ENCODE assay signal across 15 mouse cellular contexts in the genomic region with DNA sequence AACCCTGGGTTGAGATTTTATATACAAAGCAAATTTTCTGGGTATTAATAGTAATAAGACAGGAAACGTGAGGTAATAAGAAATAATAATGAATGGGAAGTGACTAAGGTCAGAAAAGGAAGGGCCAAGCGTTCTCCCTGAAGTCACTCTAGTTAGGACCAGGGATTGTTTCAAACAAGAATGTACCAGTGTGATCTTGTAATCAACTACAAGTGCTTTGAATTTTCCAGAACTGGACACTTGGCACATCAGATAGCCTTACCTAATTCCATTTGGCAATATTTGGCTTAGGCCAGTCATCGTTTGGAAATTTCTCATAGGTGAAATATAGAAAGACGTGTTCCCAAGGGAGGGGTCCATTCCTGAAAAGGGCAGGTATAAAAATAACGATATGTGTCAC.
DNase-seq lines count a peak whose midpoint lies in the region; ATAC-seq and TF ChIP-seq lines count a peak whose summit lies in the region.
"Had no signal": no experiment of that assay in that cellular context is flagged by ENCODE, and none has a peak within 500 bp of the region (broad histone marks: within the 10 kb centered on the region; RNA-seq: fewer than 3 reads in every experiment).

No protein-coding gene starts in this region.

- intact Hi-C loops in heart, postnatal 25 days (cut with DNase I) = loop anchor here (5.0 to 10.0 kb wide), 2 partner anchors 86 to 259 kb away; no protein-coding TSS in a partner anchor

- no peaks in the 10 kb centered on the region for H3K79me2 ChIP-seq in MEL (ENCODE audit: control insufficient read depth, insufficient read depth, low read length, poor library complexity)

- H3K27me3 ChIP-seq in heart, postnatal 0 days (ENCODE audit: control insufficient read depth, insufficient read depth, low read length) = no peaks in the 10 kb centered on the region
- no peaks in the 10 kb centered on the region for H3K27me3 ChIP-seq in liver, embryonic 14.5 days (ENCODE audit: control insufficient read depth, insufficient read depth, low read length)
- no peaks in the 10 kb centered on the region for H3K27me3 ChIP-seq in liver, embryonic 12.5 days (replicated peaks)
- no peaks in the 10 kb centered on the region for H3K27me3 ChIP-seq in MEL (ENCODE audit: control insufficient read depth in 1 of 2, insufficient read depth in 2 of 2, low read length in 2 of 2)
- H3K27me3 ChIP-seq in kidney, adult 2 months (replicated peaks; ENCODE audit: control insufficient read depth, insufficient read depth, low read length) = no peaks in the 10 kb centered on the region
- H3K27me3 ChIP-seq: embryonic facial prominence, embryonic 13.5 days; forebrain, embryonic 13.5 days; hindbrain, embryonic 13.5 days had no signal

- no peaks in the 10 kb centered on the region for H3K36me3 ChIP-seq in heart, postnatal 0 days (replicated peaks; ENCODE audit: control insufficient read depth, insufficient read depth, low read length)
- no peaks in the 10 kb centered on the region for H3K36me3 ChIP-seq in liver, embryonic 14.5 days (replicated peaks; ENCODE audit: control insufficient read depth, insufficient read depth, low read depth)
- no peaks in the 10 kb centered on the region for H3K36me3 ChIP-seq in liver, embryonic 12.5 days
- H3K36me3 ChIP-seq in MEL (ENCODE audit: control insufficient read depth in 1 of 2, insufficient read depth in 2 of 2, low read length in 2 of 2) = peaks cover 0 to 46% of the 10 kb centered on the region in 2 experiments; a peak in 2 of 4 replicates
- no peaks in the 10 kb centered on the region for H3K36me3 ChIP-seq in kidney, adult 2 months (ENCODE audit: control insufficient read depth, insufficient read depth, low read length)
- H3K36me3 ChIP-seq: embryonic facial prominence, embryonic 13.5 days; heart, embryonic 10.5 days; hindbrain, embryonic 13.5 days had no signal

- no peak for TF ChIP-seq POLR2A in MEL (IDR thresholded peaks at IDR 0.05; ENCODE audit: control insufficient read depth in 1 of 2, insufficient read depth in 1 of 2, low read depth in 1 of 2, low read length in 2 of 2, poor library complexity in 1 of 2)
- no peak for TF ChIP-seq POLR2A in bone marrow macrophage, adult 2 months (IDR thresholded peaks at IDR 0.05; ENCODE audit: borderline replicate concordance, low read depth, low read length)
- TF ChIP-seq POLR2A in kidney, adult 2 months (IDR thresholded peaks at IDR 0.05; ENCODE audit: low read depth, low read length) = no peak

- H3K4me2 ChIP-seq in heart, postnatal 0 days (ENCODE audit: low read depth, low read length) = peak overlapping the region; percentile 52; the same call in 1 of the 2 replicates
- H3K4me2 ChIP-seq in liver, embryonic 14.5 days (ENCODE audit: low read depth) = peak overlapping the region; percentile 47
- H3K4me2 ChIP-seq in liver, embryonic 12.5 days = no peak overlapping the region

- TF ChIP-seq RAD21 in MEL (IDR thresholded peaks at IDR 0.05; ENCODE audit: low read depth, low read length) = no peak

- TF ChIP-seq CTCF in heart, postnatal 0 days (IDR thresholded peaks at IDR 0.05; ENCODE audit: low read depth) = no peak
- no peak for TF ChIP-seq CTCF in liver, embryonic 14.5 days (IDR thresholded peaks at IDR 0.05; ENCODE audit: low read depth)
- no peak for TF ChIP-seq CTCF in MEL (IDR thresholded peaks at IDR 0.05 in 2 of 3, conservative IDR thresholded peaks at IDR 0.05 in 1 of 3; ENCODE audit: control insufficient read depth in 1 of 3, insufficient read depth in 1 of 3, low read depth in 2 of 3, low read length in 3 of 3, poor library complexity in 1 of 3, severe bottlenecking in 1 of 3)
- TF ChIP-seq CTCF in bone marrow macrophage, adult 2 months (IDR thresholded peaks at IDR 0.05; ENCODE audit: low read depth, low read length) = no peak
- TF ChIP-seq CTCF in kidney, adult 2 months (conservative IDR thresholded peaks at IDR 0.05; ENCODE audit: insufficient read depth, insufficient read length, low read depth, low read length) = no peak

- no peak overlapping the region for H3K27ac ChIP-seq in heart, postnatal 0 days (ENCODE audit: low read depth)
- H3K27ac ChIP-seq in liver, embryonic 14.5 days = no peak overlapping the region
- no peak overlapping the region for H3K27ac ChIP-seq in liver, embryonic 12.5 days
- H3K27ac ChIP-seq in MEL (ENCODE audit: control insufficient read depth, low read depth, low read length) = no peak overlapping the region
- peak overlapping the region; percentile 90 for H3K27ac ChIP-seq in bone marrow macrophage, adult 2 months (ENCODE audit: insufficient read depth, low read depth, low read length)
- no peak overlapping the region for H3K27ac ChIP-seq in kidney, adult 2 months (ENCODE audit: insufficient read depth, low read depth, low read length)
- H3K27ac ChIP-seq: embryonic facial prominence, embryonic 13.5 days; forebrain, embryonic 13.5 days; heart, embryonic 10.5 days; hindbrain, embryonic 13.5 days; hindbrain, postnatal 0 days had no signal

- TF ChIP-seq EP300 in heart, postnatal 0 days (IDR thresholded peaks at IDR 0.05; ENCODE audit: low read depth) = no peak
- no peak for TF ChIP-seq EP300 in liver, embryonic 14.5 days (IDR thresholded peaks at IDR 0.05; ENCODE audit: low read depth)
- no peak for TF ChIP-seq EP300 in MEL (IDR thresholded peaks at IDR 0.05; ENCODE audit: low read depth in 1 of 2, low read length in 2 of 2)

- WGBS in heart, postnatal 0 days = 54% methylated on average over 5 of the region's 5 CpGs
- WGBS in liver, embryonic 14.5 days (ENCODE audit: insufficient replicate concordance) = 53% methylated on average over 5 of the region's 5 CpGs
- 61% methylated on average over 5 of the region's 5 CpGs for WGBS in liver, embryonic 12.5 days (ENCODE audit: insufficient replicate concordance)
- 66% methylated on average over 5 of the region's 5 CpGs for WGBS in kidney, adult 2 months

- 0 out of 2 replicates have a peak, but pooled peaks cover 4% of the 10 kb centered on the region for H3K4me1 ChIP-seq in heart, postnatal 0 days (ENCODE audit: control insufficient read depth, insufficient read depth)
- peaks cover 4 to 29% of the 10 kb centered on the region in 2 experiments for H3K4me1 ChIP-seq in liver, embryonic 14.5 days (replicated peaks; ENCODE audit: control insufficient read depth in 2 of 2, insufficient read depth in 2 of 2, low read length in 1 of 2)
- H3K4me1 ChIP-seq in liver, embryonic 12.5 days = peaks cover 53% of the 10 kb centered on the region
- H3K4me1 ChIP-seq in MEL (ENCODE audit: control insufficient read depth in 1 of 2, insufficient read depth in 2 of 2, low read length in 2 of 2) = peaks cover 11 to 35% of the 10 kb centered on the region in 2 experiments
- peaks cover 40% of the 10 kb centered on the region for H3K4me1 ChIP-seq in bone marrow macrophage, adult 2 months (ENCODE audit: control insufficient read depth, insufficient read depth, low read length)
- H3K4me1 ChIP-seq in kidney, adult 2 months (ENCODE audit: control insufficient read depth, insufficient read depth, low read length) = no peaks in the 10 kb centered on the region

- H3K9ac ChIP-seq in heart, postnatal 0 days (replicated peaks; ENCODE audit: low read depth, low read length) = 0 out of 2 replicates have a peak overlapping the region, but pooled peaks have one; percentile 15
- no peak overlapping the region for H3K9ac ChIP-seq in liver, embryonic 14.5 days (replicated peaks)
- H3K9ac ChIP-seq in liver, embryonic 12.5 days = no peak overlapping the region
- H3K9ac ChIP-seq in MEL (ENCODE audit: control insufficient read depth, low read depth, low read length, poor library complexity, severe bottlenecking) = peak overlapping the region; percentile 15; the same call in 1 of the 2 replicates
- H3K9ac ChIP-seq: embryonic facial prominence, embryonic 13.5 days; forebrain, embryonic 13.5 days; forebrain, postnatal 0 days; hindbrain, embryonic 13.5 days had no signal

- no peak for ATAC-seq in heart, postnatal 0 days (ENCODE audit: insufficient read depth, low read depth)
- no peak for ATAC-seq in liver, embryonic 14.5 days (ENCODE audit: insufficient read depth)
- ATAC-seq in liver, embryonic 12.5 days = no peak

- H3K4me3 ChIP-seq in heart, postnatal 0 days (ENCODE audit: low read depth, low read length) = no peak overlapping the region
- no peak overlapping the region for H3K4me3 ChIP-seq in liver, embryonic 14.5 days (ENCODE audit: insufficient read depth in 1 of 2, low read depth in 2 of 2, low read length in 2 of 2)
- H3K4me3 ChIP-seq in liver, embryonic 12.5 days = no peak overlapping the region
- peak overlapping the region in 1 of 2 experiments; percentile 27; a peak in 1 of 4 replicates for H3K4me3 ChIP-seq in MEL (ENCODE audit: control insufficient read depth in 1 of 2, insufficient read depth in 1 of 2, low read depth in 2 of 2, low read length in 2 of 2)
- H3K4me3 ChIP-seq in bone marrow macrophage, adult 2 months (ENCODE audit: insufficient read depth, low read length) = no peak overlapping the region
- no peak overlapping the region for H3K4me3 ChIP-seq in kidney, adult 2 months (ENCODE audit: insufficient read depth, low read depth, low read length)
- H3K4me3 ChIP-seq: forebrain, embryonic 13.5 days had no signal

- no peaks in the 10 kb centered on the region for H3K9me3 ChIP-seq in heart, postnatal 0 days (replicated peaks; ENCODE audit: control insufficient read depth, low read length)
- H3K9me3 ChIP-seq in liver, embryonic 14.5 days (ENCODE audit: control insufficient read depth, low read length) = no peaks in the 10 kb centered on the region
- no peaks in the 10 kb centered on the region for H3K9me3 ChIP-seq in liver, embryonic 12.5 days (replicated peaks)
- no peaks in the 10 kb centered on the region for H3K9me3 ChIP-seq in MEL (replicated peaks; ENCODE audit: insufficient read depth, low read length)
- H3K9me3 ChIP-seq: embryonic facial prominence, embryonic 13.5 days; forebrain, embryonic 13.5 days; heart, embryonic 10.5 days; hindbrain, embryonic 13.5 days had no signal

- no peak for DNase-seq in heart, postnatal 0 days (ENCODE audit: low spot score)
- DNase-seq in heart, postnatal 25 days (ENCODE audit: low spot score) = no peak
- DNase-seq in liver, embryonic 14.5 days (ENCODE audit: low read depth in 3 of 3, low spot score in 3 of 3) = no peak
- DNase-seq in MEL (ENCODE audit: low read depth, low spot score) = no peak
- no peak for DNase-seq in adrenal gland, postnatal 25 days
- no peak for DNase-seq in kidney, adult 2 months
- DNase-seq: gastrocnemius, postnatal 14 days had no signal

TF ChIP-seq in MEL, 35 proteins besides CTCF, POLR2A, EP300 and RAD21:
- no peak for TF ChIP-seq CHD1 (IDR thresholded peaks at IDR 0.05; ENCODE audit: low read depth, low read length)
TF ChIP-seq in MEL: peak in this region for 0.

Comparison
In these comparisons a context has a peak if more than half of its experiments do, and no peak if none do; other contexts are left out.
1. H3K9ac ChIP-seq: peak in heart, postnatal 0 days (single experiment) and MEL (single experiment); none in liver, embryonic 14.5 days (single experiment) and liver, embryonic 12.5 days (single experiment).